Mouse (Mus musculus): ENCODE data around the gene Hmx1.

Hmx1 gene

GRCm38 (mm10) chr5:35398310-35398910 is 9.5 kb downstream of the Hmx1 start:
- no peak for DNase-seq

GRCm38 (mm10) chr5:35399061-35399460 is 10.2 kb downstream of the Hmx1 start:
- no peak for DNase-seq

- no peak for DNase-seq
Observed at GRCm38 (mm10) chr5:35399704-35400320, 10.9 kb downstream of the Hmx1 start.

- no peak for DNase-seq
Observed at GRCm38 (mm10) chr5:35401240-35401639, 12.3 kb downstream of the Hmx1 start.

GRCm38 (mm10) chr5:35407411-35407930 is 18.6 kb downstream of the Hmx1 start:
- DNase-seq, result no peak

- DNase-seq, result no peak
Observed at GRCm38 (mm10) chr5:35411028-35411427, 22.1 kb downstream of the Hmx1 start.

GRCm38 (mm10) chr5:35412833-35413232 is 23.9 kb downstream of the Hmx1 start:
- DNase-seq, result no peak

- DNase-seq, result no peak
Observed at GRCm38 (mm10) chr5:35417707-35418106, 28.8 kb downstream of the Hmx1 start.

- DNase-seq, result no peak
Observed at GRCm38 (mm10) chr5:35421622-35422021, 32.7 kb downstream of the Hmx1 start.

GRCm38 (mm10) chr5:35425218-35425617 is 36.3 kb downstream of the Hmx1 start:
- no peak for DNase-seq

GRCm38 (mm10) chr5:35427901-35428300 is 39.0 kb downstream of the Hmx1 start:
- no peak for DNase-seq

- DNase-seq, result no peak
Observed at GRCm38 (mm10) chr5:35428421-35428820, 39.5 kb downstream of the Hmx1 start.

- DNase-seq, result no peak
Observed at GRCm38 (mm10) chr5:35432098-35432497, 43.2 kb downstream of the Hmx1 start.

GRCm38 (mm10) chr5:35434038-35434437 is 45.1 kb downstream of the Hmx1 start:
- DNase-seq, result no peak

- DNase-seq, result no peak
Observed at GRCm38 (mm10) chr5:35434703-35435102, 45.8 kb downstream of the Hmx1 start.

GRCm38 (mm10) chr5:35438805-35439204 is 49.9 kb downstream of the Hmx1 start:
- DNase-seq, result no peak

GRCm38 (mm10) chr5:35440459-35440858 is 51.6 kb downstream of the Hmx1 start:
- DNase-seq, result no peak

- DNase-seq, result no peak
Observed at GRCm38 (mm10) chr5:35441411-35441810, 52.5 kb downstream of the Hmx1 start.

- no peak for DNase-seq
Observed at GRCm38 (mm10) chr5:35444731-35445130, 55.8 kb downstream of the Hmx1 start.

GRCm38 (mm10) chr5:35447656-35448443 is 58.9 kb downstream of the Hmx1 start:
- no peak for DNase-seq

Data from thymus, postnatal 36 days (tissue).